Mouse (Mus musculus) heart, postnatal 0 days (tissue): Measurements from ENCODE around the gene Cbs.

ENCODE experiments used
- CTCF ChIP-seq: IDR thresholded peaks from 2 replicates; pipeline ENCODE4 v1.5.1; 2016; ENCODE audit warnings: antibody characterized with exemption, control low read depth, low read depth
- EP300 ChIP-seq: IDR thresholded peaks from 2 replicates; pipeline ENCODE4 v1.6.1; 2016; ENCODE audit warnings: antibody characterized with exemption, low read depth

DNA sequence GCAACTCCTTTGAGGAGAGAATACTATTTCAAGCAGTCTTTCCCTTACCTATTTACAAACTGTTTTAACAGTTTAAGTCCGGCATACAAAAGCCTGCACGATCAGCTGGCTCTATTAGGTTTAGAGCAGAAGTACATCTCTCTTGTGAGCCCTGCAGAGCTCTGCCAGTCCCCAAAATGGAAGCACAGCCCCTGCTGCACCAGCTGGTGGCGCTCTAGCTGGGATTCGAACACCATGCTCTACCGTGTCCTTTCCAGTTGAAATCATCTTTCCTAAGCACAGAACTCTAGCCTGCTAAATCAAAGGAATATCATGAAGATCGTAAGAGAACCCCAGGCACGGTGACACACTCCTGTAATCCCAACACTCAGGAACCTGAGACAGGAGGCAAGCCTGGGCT, 30.6 kb downstream of the Cbs start:
- TF ChIP-seq CTCF (no peak), EP300 (no peak)
